Mouse (Mus musculus) embryonic facial prominence, embryonic 10.5 days (tissue): Measurements from ENCODE around the gene Pet117. TPM values are rescaled to one million over a fixed set of nuclear protein-coding genes. Genes with fewer than 3 reads are reported as not detected.
"Not testable (repeated sequence)": the region's sequence is repeated elsewhere in the genome, so short reads cannot be mapped to it uniquely, and the experiment has no call there.

Experiments used
- DNase-seq: peaks from one replicate; pipeline ENCODE4 v3.0.0-alpha.2; 2017; ENCODE audit warnings: low spot score
- H3K27ac ChIP-seq: fragments of 300-500 bp; sonication (generic); replicated peaks from 2 replicates; pipeline ENCODE4 v1.5.1; 2016; ENCODE audit warnings: mild to moderate bottlenecking
- H3K27me3 ChIP-seq: fragments of 300-500 bp; sonication (generic); replicated peaks from 2 replicates; pipeline ENCODE4 v1.6.1; 2016; ENCODE audit warnings: low read depth, mild to moderate bottlenecking; ENCODE audit not compliant: poor library complexity, severe bottlenecking
- H3K36me3 ChIP-seq: fragments of 300-500 bp; sonication (generic); replicated peaks from 2 replicates; pipeline ENCODE4 v1.6.1; 2016; ENCODE audit warnings: mild to moderate bottlenecking, moderate library complexity
- H3K4me1 ChIP-seq: fragments of 300-500 bp; sonication (generic); 2 replicates; pipeline ENCODE4 v1.6.1; 2016
- H3K4me3 ChIP-seq: fragments of 300-500 bp; sonication (generic); 2 replicates; pipeline ENCODE4 v1.5.1; 2016; ENCODE audit warnings: mild to moderate bottlenecking, moderate library complexity
- H3K9me3 ChIP-seq: fragments of 300-500 bp; sonication (generic); 2 replicates; pipeline ENCODE4 v1.6.1; 2016; ENCODE audit warnings: mild to moderate bottlenecking
- WGBS: fragments of 180-500 bp; shearing (Covaris S2); methylation state at CpG from one replicate; pipeline ENCODE4 v1.1.7; 2016; 5-methylcytosine and 5-hydroxymethylcytosine counted together
- polyA plus RNA-seq: library from polyadenylated mRNA; unstranded; fragments of >200 nt; fragmentation: Nextera tagmentation; extraction: Ambion mirVana; gene quantifications from 2 replicates; pipeline ENCODE4 v1.2.1, GENCODE M21; 2016

The Pet117 gene
- polyA plus RNA-seq: 0.52 TPM in 1 of 2 replicates, not detected in the other

- whole genome bisulfite sequencing: 7% methylated on average over 38 of the region's 38 CpGs
- Histone ChIP-seq H3K4me3 (peak within 1 kb of the TSS; percentile 90), H3K36me3 (peaks cover 7% of the 10 kb centered on the region), H3K4me1 (peaks cover 18% of the 10 kb centered on the region), H3K27ac (peak within 1 kb of the TSS; percentile 96), H3K27me3 (no peaks in the 10 kb centered on the region), H3K9me3 (no peaks in the 10 kb centered on the region)
- DNase-seq: peak; percentile 97
Observed at GRCm38 (mm10) chr2:144368400-144369019, at the start of gene Pet117, which contains the start of gene Kat14. TSS of gene Pet117 (plus strand) at chr2:144368996. TSS of gene Kat14 (plus strand) at chr2:144368983.

DNA sequence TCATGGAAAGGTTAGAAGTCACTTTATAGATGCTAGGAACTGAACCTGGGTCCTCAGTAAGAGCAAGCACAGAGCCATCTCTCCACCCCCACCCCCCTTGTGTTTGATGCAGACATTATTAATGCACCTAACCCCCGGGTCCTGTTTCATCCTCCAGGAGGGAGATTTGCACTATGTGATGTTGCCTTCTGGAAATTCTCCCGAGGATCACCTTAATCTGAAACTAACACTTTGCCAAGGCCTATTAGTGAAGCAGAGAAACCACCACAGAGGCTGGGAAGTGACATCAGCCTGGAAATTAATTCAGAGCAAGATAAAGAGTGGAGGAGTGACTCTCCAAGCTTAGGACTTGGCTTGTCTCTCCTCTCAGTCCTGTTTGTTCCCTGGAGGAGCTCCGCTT is 44.6 kb upstream of the Pet117 start:
- WGBS: 75% methylated on average over 3 of the region's 3 CpGs
- H3K27me3 ChIP-seq: peaks cover 29% of the 10 kb centered on the region
- no peak overlapping the region for H3K4me3 ChIP-seq
- no peaks in the 10 kb centered on the region for H3K36me3 ChIP-seq
- H3K4me1 ChIP-seq: peaks cover under 1% of the 10 kb centered on the region; the same call in 1 of the 2 replicates
- DNase-seq: no peak
- H3K9me3 ChIP-seq: no peaks in the 10 kb centered on the region
- no peak overlapping the region for H3K27ac ChIP-seq

GRCm38 (mm10) chr2:144329451-144329850 is 39.3 kb upstream of the Pet117 start:
- H3K4me3 ChIP-seq: peak overlapping the region; percentile 62

DNA sequence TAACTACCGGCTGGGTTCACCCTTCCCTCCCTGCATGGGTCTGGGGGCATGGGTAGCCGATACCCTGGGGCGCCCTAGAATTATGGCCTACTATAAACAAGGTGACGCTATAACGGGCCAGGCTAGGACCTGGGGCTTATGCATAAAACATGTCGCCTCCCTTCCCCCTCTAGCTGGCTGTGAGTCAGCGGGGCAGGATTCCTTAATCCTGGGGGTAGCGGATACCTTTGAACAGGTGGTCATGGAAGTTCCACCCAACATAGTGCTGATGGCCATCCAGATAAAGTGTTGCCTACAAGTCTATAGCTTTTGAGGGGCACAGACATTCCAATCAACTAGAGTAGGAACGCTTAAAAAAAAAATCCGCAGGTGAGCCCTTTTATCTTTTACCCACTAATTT is 38.9 kb upstream of the Pet117 start:
- peaks cover 87% of the 10 kb centered on the region for H3K27me3 ChIP-seq
- H3K36me3 ChIP-seq: no peaks in the 10 kb centered on the region
- no peak overlapping the region for H3K27ac ChIP-seq
- H3K9me3 ChIP-seq: no peaks in the 10 kb centered on the region
- 2% methylated on average over 10 of the region's 10 CpGs for WGBS
- peaks cover 38% of the 10 kb centered on the region for H3K4me1 ChIP-seq
- H3K4me3 ChIP-seq: peak overlapping the region; percentile 62
- DNase-seq: no peak

More at GRCm38 (mm10) chr2:144329451-144329850, 39.3 kb upstream of the Pet117 start:
- H3K9me3 ChIP-seq: no peaks in the 10 kb centered on the region
- DNase-seq: peak; percentile 13
- no peaks in the 10 kb centered on the region for H3K36me3 ChIP-seq
- H3K4me1 ChIP-seq: peaks cover 38% of the 10 kb centered on the region
- peaks cover 82% of the 10 kb centered on the region for H3K27me3 ChIP-seq
- WGBS: 2% methylated on average over 10 of the region's 10 CpGs
- no peak overlapping the region for H3K27ac ChIP-seq

GRCm38 (mm10) chr2:144330352-144330959 is 38.3 kb upstream of the Pet117 start:
- Histone ChIP-seq H3K27me3 (peaks cover 92% of the 10 kb centered on the region), H3K9me3 (no peaks in the 10 kb centered on the region), H3K4me3 (peak overlapping the region; percentile 62), H3K36me3 (no peaks in the 10 kb centered on the region), H3K27ac (no peak overlapping the region), H3K4me1 (peaks cover 38% of the 10 kb centered on the region)
- DNase-seq: peak; percentile 65
- 1% methylated on average over 41 of the region's 41 CpGs for WGBS

GRCm38 (mm10) chr2:144330960-144331371 is 37.8 kb upstream of the Pet117 start:
- no peak for DNase-seq
- peaks cover 95% of the 10 kb centered on the region for H3K27me3 ChIP-seq
- WGBS: under 1% methylated on average over 50 of the region's 50 CpGs
- peak overlapping the region; percentile 62 for H3K4me3 ChIP-seq
- H3K36me3 ChIP-seq: no peaks in the 10 kb centered on the region
- H3K9me3 ChIP-seq: no peaks in the 10 kb centered on the region
- peaks cover 38% of the 10 kb centered on the region for H3K4me1 ChIP-seq
- H3K27ac ChIP-seq: no peak overlapping the region

- no peak within 1 kb of the TSS for H3K27ac ChIP-seq
- H3K27me3 ChIP-seq: peaks cover 90% of the 10 kb centered on the region
- H3K4me3 ChIP-seq: peak within 1 kb of the TSS; percentile 62
- peak; percentile 73 for DNase-seq
- no peaks in the 10 kb centered on the region for H3K9me3 ChIP-seq
- no peaks in the 10 kb centered on the region for H3K36me3 ChIP-seq
- H3K4me1 ChIP-seq: peaks cover 38% of the 10 kb centered on the region
- 1% methylated on average over 62 of the region's 62 CpGs for WGBS
Observed at GRCm38 (mm10) chr2:144331401-144332302, 37.1 kb upstream of the Pet117 start, which contains the start of gene Ovol2. TSS of gene Ovol2 (minus strand) at chr2:144332146.

- H3K36me3 ChIP-seq: no peaks in the 10 kb centered on the region
- DNase-seq: no peak
- 4% methylated on average over 9 of the region's 9 CpGs for WGBS
- H3K4me3 ChIP-seq: peak overlapping the region; percentile 62
- H3K27me3 ChIP-seq: peaks cover 82% of the 10 kb centered on the region
- H3K27ac ChIP-seq: no peak overlapping the region
- peaks cover 38% of the 10 kb centered on the region for H3K4me1 ChIP-seq
- H3K9me3 ChIP-seq: no peaks in the 10 kb centered on the region
Observed at GRCm38 (mm10) chr2:144332486-144332885, 36.3 kb upstream of the Pet117 start.

DNA sequence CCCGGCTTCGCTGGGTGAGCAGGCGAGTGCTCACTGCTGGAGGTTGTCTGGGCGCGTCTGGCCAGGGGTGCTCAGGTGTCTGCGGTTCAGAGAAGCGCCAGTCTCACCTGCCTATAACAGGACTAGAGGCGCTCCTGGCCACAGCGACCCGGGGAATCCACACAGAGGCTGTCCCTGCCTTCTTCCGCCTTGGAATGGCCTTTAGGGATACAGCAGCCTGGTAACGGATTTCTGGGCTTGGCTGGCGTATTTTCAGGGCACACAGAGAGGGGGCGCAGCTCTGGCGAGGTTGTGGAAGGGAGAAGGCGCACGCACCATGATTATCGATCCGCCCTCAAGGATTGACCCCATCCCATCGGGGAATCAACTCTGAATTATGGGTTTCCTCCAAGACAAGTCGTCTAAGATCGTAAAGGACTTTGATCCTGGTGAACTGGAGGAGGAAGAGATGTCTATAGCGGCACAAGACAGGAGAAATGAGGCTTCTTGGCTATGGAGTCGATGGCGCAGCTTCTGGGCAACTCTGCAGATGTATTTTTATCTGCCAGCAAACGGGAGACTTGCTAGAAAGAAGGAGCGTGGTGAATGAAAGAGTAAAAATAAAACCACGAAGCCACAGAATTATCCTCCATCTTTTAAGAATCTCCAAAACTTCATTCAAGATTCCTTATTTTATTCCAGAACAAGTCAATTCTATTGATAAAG is 35.5 kb upstream of the Pet117 start:
- 7% methylated on average over 28 of the region's 28 CpGs for WGBS
- H3K4me1 ChIP-seq: peaks cover 38% of the 10 kb centered on the region

GRCm38 (mm10) chr2:144337230-144337629 is 31.6 kb upstream of the Pet117 start:
- peaks cover 12% of the 10 kb centered on the region for H3K4me1 ChIP-seq
- no peaks in the 10 kb centered on the region for H3K9me3 ChIP-seq
- H3K36me3 ChIP-seq: no peaks in the 10 kb centered on the region
- 63% methylated on average over 3 of the region's 3 CpGs for WGBS
- no peak overlapping the region for H3K4me3 ChIP-seq
- H3K27me3 ChIP-seq: peaks cover 35% of the 10 kb centered on the region
- no peak for DNase-seq
- no peak overlapping the region for H3K27ac ChIP-seq

More for the DNA sequence above, 35.5 kb upstream of the Pet117 start:
- Histone ChIP-seq H3K27ac (no peak overlapping the region), H3K4me3 (peak overlapping the region; percentile 62), H3K27me3 (peaks cover 75% of the 10 kb centered on the region), H3K36me3 (no peaks in the 10 kb centered on the region), H3K9me3 (no peaks in the 10 kb centered on the region)
- DNase-seq: peak; percentile 60

- no peak for DNase-seq
- Histone ChIP-seq H3K36me3 (no peaks in the 10 kb centered on the region), H3K27me3 (peaks cover 30% of the 10 kb centered on the region), H3K9me3 (no peaks in the 10 kb centered on the region), H3K27ac (no peak overlapping the region), H3K4me3 (no peak overlapping the region), H3K4me1 (peaks cover 7% of the 10 kb centered on the region)
- WGBS: 80% methylated on average over 8 of the region's 8 CpGs
Observed at GRCm38 (mm10) chr2:144337701-144338100, 31.1 kb upstream of the Pet117 start.

DNA sequence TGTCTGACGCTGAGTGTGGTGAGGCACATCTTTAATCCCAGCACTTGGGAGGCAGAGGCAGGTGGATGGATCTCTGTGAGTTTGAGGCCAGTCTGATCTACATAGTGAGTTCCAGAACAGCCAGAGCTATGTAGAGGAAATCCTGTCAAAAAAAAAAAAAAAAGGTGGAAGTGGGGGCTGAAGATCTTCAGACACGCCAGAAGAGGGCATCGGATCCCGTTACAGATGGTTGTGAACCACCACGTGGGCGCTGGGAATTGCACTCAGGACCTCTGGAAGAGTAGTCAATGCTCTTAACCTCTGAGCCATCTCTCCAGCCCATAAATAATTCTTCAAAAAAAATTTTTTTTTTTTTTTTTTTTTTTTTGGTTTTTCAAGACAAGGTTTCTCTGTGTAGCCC is 30.6 kb upstream of the Pet117 start:
- peaks cover 26% of the 10 kb centered on the region for H3K27me3 ChIP-seq
- H3K27ac ChIP-seq, H3K9me3 ChIP-seq, H3K4me1 ChIP-seq, H3K4me3 ChIP-seq, H3K36me3 ChIP-seq, DNase-seq: not testable (repeated sequence)
- 75% methylated on average over 6 of the region's 6 CpGs for WGBS
